Mouse (Mus musculus): ENCODE data around the gene 1700013G24Rik. TPM values are rescaled to one million over a fixed set of nuclear protein-coding genes. Genes with fewer than 3 reads are reported as not detected.

1700013G24Rik gene
- polyA plus RNA-seq, 2 experiments: not detected

- Histone ChIP-seq H3K36me3 (replicated peaks; ENCODE audit: control insufficient read depth, insufficient read depth, low read depth) (no peaks in the 10 kb centered on the region), H3K4me3 (ENCODE audit: insufficient read depth in 1 of 2, low read depth in 2 of 2, low read length in 2 of 2) (no peak overlapping the region), H3K9ac (replicated peaks) (no peak overlapping the region), H3K9me3 (ENCODE audit: control insufficient read depth, low read length) (no peaks in the 10 kb centered on the region), H3K4me2 (ENCODE audit: low read depth) (no peak overlapping the region), H3K4me1 (replicated peaks; ENCODE audit: control insufficient read depth in 2 of 2, insufficient read depth in 2 of 2, low read length in 1 of 2) (peaks cover 0 to 5% of the 10 kb centered on the region in 2 experiments; a peak in 2 of 4 replicates), H3K27me3 (ENCODE audit: control insufficient read depth, insufficient read depth, low read length) (no peaks in the 10 kb centered on the region), H3K27ac (no peak overlapping the region)
- no peak for DNase-seq (ENCODE audit: low read depth in 3 of 3, low spot score in 3 of 3)
- 50% methylated on average over 19 of the region's 19 CpGs for WGBS (ENCODE audit: insufficient replicate concordance)
- TF ChIP-seq EP300 (IDR thresholded peaks at IDR 0.05; ENCODE audit: low read depth): no peak
- no peak for TF ChIP-seq CTCF (IDR thresholded peaks at IDR 0.05; ENCODE audit: low read depth)
- ATAC-seq (ENCODE audit: insufficient read depth): no peak
Measured at GRCm38 (mm10) chr4:137494751-137495500, 41.8 kb downstream of the 1700013G24Rik start.

- ATAC-seq (ENCODE audit: insufficient read depth): no peak
- Histone ChIP-seq H3K36me3 (replicated peaks; ENCODE audit: control insufficient read depth, insufficient read depth, low read depth) (no peaks in the 10 kb centered on the region), H3K9me3 (ENCODE audit: control insufficient read depth, low read length) (no peaks in the 10 kb centered on the region), H3K4me1 (replicated peaks; ENCODE audit: control insufficient read depth in 2 of 2, insufficient read depth in 2 of 2, low read length in 1 of 2) (peaks cover 0 to 3% of the 10 kb centered on the region in 2 experiments; a peak in 1 of 4 replicates), H3K27ac (no peak overlapping the region), H3K9ac (replicated peaks) (no peak overlapping the region), H3K4me2 (ENCODE audit: low read depth) (no peak overlapping the region), H3K4me3 (ENCODE audit: insufficient read depth in 1 of 2, low read depth in 2 of 2, low read length in 2 of 2) (no peak overlapping the region), H3K27me3 (ENCODE audit: control insufficient read depth, insufficient read depth, low read length) (no peaks in the 10 kb centered on the region)
- TF ChIP-seq EP300 (IDR thresholded peaks at IDR 0.05; ENCODE audit: low read depth): no peak
- DNase-seq (ENCODE audit: low read depth in 3 of 3, low spot score in 3 of 3): no peak
- 70% methylated on average over 6 of the region's 6 CpGs for WGBS (ENCODE audit: insufficient replicate concordance)
Measured at GRCm38 (mm10) chr4:137495501-137496100, 42.5 kb downstream of the 1700013G24Rik start.

GRCm38 (mm10) chr4:137497367-137497766, 44.3 kb downstream of the 1700013G24Rik start:
- Histone ChIP-seq H3K4me3 (ENCODE audit: insufficient read depth in 1 of 2, low read depth in 2 of 2, low read length in 2 of 2) (no peak overlapping the region), H3K27me3 (ENCODE audit: control insufficient read depth, insufficient read depth, low read length) (no peaks in the 10 kb centered on the region), H3K36me3 (replicated peaks; ENCODE audit: control insufficient read depth, insufficient read depth, low read depth) (no peaks in the 10 kb centered on the region), H3K27ac (no peak overlapping the region), H3K9ac (replicated peaks) (no peak overlapping the region), H3K9me3 (ENCODE audit: control insufficient read depth, low read length) (no peaks in the 10 kb centered on the region), H3K4me2 (ENCODE audit: low read depth) (no peak overlapping the region), H3K4me1 (replicated peaks; ENCODE audit: control insufficient read depth in 2 of 2, insufficient read depth in 2 of 2, low read length in 1 of 2) (peaks cover 0 to 3% of the 10 kb centered on the region in 2 experiments; a peak in 1 of 4 replicates)
- DNase-seq (ENCODE audit: low read depth in 3 of 3, low spot score in 3 of 3) (no peak), ATAC-seq (ENCODE audit: insufficient read depth) (no peak)
- WGBS (ENCODE audit: insufficient replicate concordance): 72% methylated on average over 5 of the region's 5 CpGs
- TF ChIP-seq CTCF (IDR thresholded peaks at IDR 0.05; ENCODE audit: low read depth): no peak
- TF ChIP-seq EP300 (IDR thresholded peaks at IDR 0.05; ENCODE audit: low read depth): no peak

- no peak overlapping the region for H3K4me2 ChIP-seq (ENCODE audit: low read depth)
- H3K4me1 ChIP-seq (replicated peaks; ENCODE audit: control insufficient read depth in 2 of 2, insufficient read depth in 2 of 2, low read length in 1 of 2): peaks cover 0 to 3% of the 10 kb centered on the region in 2 experiments; a peak in 1 of 4 replicates
- no peak overlapping the region for H3K27ac ChIP-seq
- H3K4me3 ChIP-seq (ENCODE audit: insufficient read depth in 1 of 2, low read depth in 2 of 2, low read length in 2 of 2): no peak overlapping the region
- no peak for DNase-seq (ENCODE audit: low read depth in 3 of 3, low spot score in 3 of 3)
- no peaks in the 10 kb centered on the region for H3K36me3 ChIP-seq (replicated peaks; ENCODE audit: control insufficient read depth, insufficient read depth, low read depth)
- WGBS (ENCODE audit: insufficient replicate concordance): 42% methylated on average over 9 of the region's 9 CpGs
- H3K27me3 ChIP-seq (ENCODE audit: control insufficient read depth, insufficient read depth, low read length): no peaks in the 10 kb centered on the region
- no peaks in the 10 kb centered on the region for H3K9me3 ChIP-seq (ENCODE audit: control insufficient read depth, low read length)
- no peak for ATAC-seq (ENCODE audit: insufficient read depth)
- H3K9ac ChIP-seq (replicated peaks): no peak overlapping the region
- TF ChIP-seq CTCF (IDR thresholded peaks at IDR 0.05; ENCODE audit: low read depth): no peak
Measured at GRCm38 (mm10) chr4:137497892-137498722, 45.0 kb downstream of the 1700013G24Rik start.
